Mouse (Mus musculus): ENCODE results near the gene Cavin3.

GRCm38 (mm10) chr7:105472607-105473006 is 9.5 kb downstream of the Cavin3 start:
- no peak for TF ChIP-seq EP300 (IDR thresholded peaks at IDR 0.05; ENCODE audit: low read depth)
- TF ChIP-seq CTCF (IDR thresholded peaks at IDR 0.05; ENCODE audit: low read depth), result no peak
